In the genomic region with DNA sequence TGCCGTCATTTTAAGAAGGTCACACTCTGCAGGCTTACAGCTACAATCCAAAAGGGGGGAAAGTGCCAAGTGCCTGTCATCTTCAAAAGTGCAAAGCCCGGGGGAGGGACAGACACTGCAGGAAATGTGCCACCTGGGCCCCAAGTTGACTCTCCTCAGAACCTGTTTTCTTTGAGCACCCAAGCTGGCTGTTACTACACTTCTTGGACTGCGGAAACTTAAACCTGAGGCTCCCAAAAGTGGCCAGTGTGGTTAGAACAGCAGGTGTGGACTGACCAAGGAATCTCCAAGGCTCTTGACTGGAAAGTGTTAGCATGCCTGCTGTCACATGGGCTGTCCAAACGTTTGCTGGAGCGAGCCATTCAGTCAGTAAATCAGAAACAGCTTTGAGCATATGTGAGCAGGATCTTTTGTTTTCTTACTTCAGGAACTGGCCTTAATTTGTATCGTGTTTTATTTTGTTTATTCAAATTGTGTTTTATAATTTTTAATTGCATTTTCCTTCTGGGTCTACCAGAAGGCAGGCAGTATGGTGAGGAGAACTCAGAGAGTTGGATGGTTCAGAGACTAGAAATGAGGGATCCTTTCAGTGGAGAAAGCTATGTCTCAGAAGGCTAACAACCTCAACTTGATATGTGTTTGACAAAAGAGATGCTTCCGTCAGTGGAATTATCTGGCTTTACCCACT, we compare ENCODE assay signal across 14 mouse cellular contexts.
DNase-seq lines count a peak whose midpoint lies in the region; ATAC-seq and TF ChIP-seq lines count a peak whose summit lies in the region.
"Had no signal": no experiment of that assay in that cellular context is flagged by ENCODE, and none has a peak within 500 bp of the region (broad histone marks: within the 10 kb centered on the region; RNA-seq: fewer than 3 reads in every experiment).

No protein-coding gene starts in this region.

- DNase-seq in gastrocnemius, postnatal 25 days: peak; percentile 46
- no peak for DNase-seq in gastrocnemius, postnatal 36 days
- no peak for DNase-seq in urinary bladder, postnatal 25 days (ENCODE audit: low spot score)
- no peak for DNase-seq in cerebellum, adult 11 months
- DNase-seq: cerebellum, postnatal 14 days; kidney, adult 2 months had no signal

- H3K27ac ChIP-seq in embryonic facial prominence, embryonic 13.5 days: 0 out of 2 replicates have a peak overlapping the region, but pooled peaks have one; percentile 11
- peak overlapping the region; percentile 59 for H3K27ac ChIP-seq in heart, embryonic 15.5 days
- H3K27ac ChIP-seq: limb, embryonic 15.5 days had no signal

- H3ac ChIP-seq in myocyte (ENCODE audit: control insufficient read depth, insufficient read length): no peak overlapping the region

- no peaks in the 10 kb centered on the region for H3K79me2 ChIP-seq in myocyte (ENCODE audit: control insufficient read depth, insufficient read depth)

- no peaks in the 10 kb centered on the region for H3K9me3 ChIP-seq in embryonic facial prominence, embryonic 13.5 days
- no peaks in the 10 kb centered on the region for H3K9me3 ChIP-seq in heart, embryonic 15.5 days (replicated peaks)
- H3K9me3 ChIP-seq: limb, embryonic 15.5 days had no signal

- 33% methylated on average over 7 of the region's 7 CpGs for WGBS in embryonic facial prominence, embryonic 13.5 days
- 36% methylated on average over 7 of the region's 7 CpGs for WGBS in heart, embryonic 15.5 days

- intact Hi-C loops in gastrocnemius, postnatal 36 days (cut with DNase I): no loop called here

- no peaks in the 10 kb centered on the region for H3K36me3 ChIP-seq in embryonic facial prominence, embryonic 13.5 days
- no peaks in the 10 kb centered on the region for H3K36me3 ChIP-seq in heart, embryonic 15.5 days
- no peaks in the 10 kb centered on the region for H3K36me3 ChIP-seq in myocyte (ENCODE audit: control insufficient read depth, insufficient read depth)
- H3K36me3 ChIP-seq: limb, embryonic 15.5 days had no signal

- ATAC-seq in embryonic facial prominence, embryonic 13.5 days (ENCODE audit: insufficient number of reproducible peaks, insufficient read depth, low FRiP score, low TSS enrichment, low read depth): no peak
- ATAC-seq in heart, embryonic 15.5 days (replicated peaks; ENCODE audit: insufficient number of reproducible peaks, insufficient read depth, low FRiP score, low read depth): 0 out of 2 replicates have a peak, but pooled peaks have one; percentile 49
- ATAC-seq in megakaryocyte, adult 5-6 weeks (ENCODE audit: poor library complexity, severe bottlenecking): no peak

- H3K4me3 ChIP-seq in embryonic facial prominence, embryonic 13.5 days: no peak overlapping the region
- no peak overlapping the region for H3K4me3 ChIP-seq in heart, embryonic 15.5 days
- H3K4me3 ChIP-seq in myocyte: no peak overlapping the region
- H3K4me3 ChIP-seq: erythroblast, embryonic 14.5 days; limb, embryonic 15.5 days; megakaryocyte, embryonic 14.5 days had no signal

- H3K4me1 ChIP-seq in embryonic facial prominence, embryonic 13.5 days: peaks cover 20% of the 10 kb centered on the region
- peaks cover 34% of the 10 kb centered on the region for H3K4me1 ChIP-seq in heart, embryonic 15.5 days (replicated peaks)

- H3K4me2 ChIP-seq in embryonic facial prominence, embryonic 13.5 days: no peak overlapping the region
- no peak overlapping the region for H3K4me2 ChIP-seq in heart, embryonic 15.5 days
- H3K4me2 ChIP-seq in myocyte (ENCODE audit: low read depth): no peak overlapping the region
- H3K4me2 ChIP-seq: limb, embryonic 15.5 days had no signal

- no peaks in the 10 kb centered on the region for H3K27me3 ChIP-seq in embryonic facial prominence, embryonic 13.5 days
- H3K27me3 ChIP-seq in heart, embryonic 15.5 days: no peaks in the 10 kb centered on the region
- no peaks in the 10 kb centered on the region for H3K27me3 ChIP-seq in myocyte (ENCODE audit: control insufficient read depth, insufficient read depth, insufficient read length)
- H3K27me3 ChIP-seq: CH12.LX; limb, embryonic 15.5 days had no signal

- TF ChIP-seq POLR2A in myocyte (IDR thresholded peaks at IDR 0.05; ENCODE audit: insufficient read length, low read depth): no peak

- H3K9ac ChIP-seq in embryonic facial prominence, embryonic 13.5 days: no peak overlapping the region
- no peak overlapping the region for H3K9ac ChIP-seq in heart, embryonic 15.5 days
- H3K9ac ChIP-seq: limb, embryonic 15.5 days had no signal

TF ChIP-seq in myocyte, 11 proteins besides CTCF, POLR2A, EP300 and RAD21:
- TF ChIP-seq MYOG (IDR thresholded peaks at IDR 0.05; ENCODE audit: control insufficient read depth in 1 of 3, insufficient read depth in 1 of 3, insufficient read length in 2 of 3, low read depth in 2 of 3) (peak in 2 of 3 experiments; percentile 51 to 84), TCF3 (IDR thresholded peaks at IDR 0.05; ENCODE audit: insufficient read length, low read depth) (peak; percentile 14), E2F4 (IDR thresholded peaks at IDR 0.05; ENCODE audit: insufficient read depth) (no peak), MYOD1 (IDR thresholded peaks at IDR 0.05; ENCODE audit: control insufficient read depth in 1 of 3, insufficient read length in 2 of 3, low read depth in 2 of 3) (peak in 1 of 3 experiments; percentile 56), USF1 (IDR thresholded peaks at IDR 0.05; ENCODE audit: low read depth) (peak; percentile 55), TCF12 (IDR thresholded peaks at IDR 0.05; ENCODE audit: insufficient read depth, poor library complexity, severe bottlenecking) (peak; percentile 32)
TF ChIP-seq in myocyte: peak in this region for 5.
